Mouse (Mus musculus) CH12.LX (cell line): Measurements from ENCODE around the gene Armc6. TPM values are rescaled to one million over a fixed set of nuclear protein-coding genes. Genes with fewer than 3 reads are reported as not detected.

Source experiments
- DNase-seq: peaks from one replicate; pipeline ENCODE4 v3.0.0-alpha.2; 2013; ENCODE audit errors: extremely low read depth
- H3K27ac ChIP-seq: 2 replicates; pipeline ENCODE4 v1.5.1; 2012; ENCODE audit warnings: low read depth, mild to moderate bottlenecking, control low read depth, moderate library complexity; ENCODE audit not compliant: insufficient read depth
- H3K27me3 ChIP-seq: replicated peaks from 2 replicates; pipeline ENCODE3; 2012; ENCODE audit warnings: inconsistent platforms
- H3K36me3 ChIP-seq, 2 experiments: replicated peaks in 1 of 2; 2 replicates each; pipeline versions ENCODE3 to v1.6.1; 2012; ENCODE audit warnings: inconsistent platforms in 1 of 2, low read length in 1 of 2, mild to moderate bottlenecking in 1 of 2, mixed read lengths in 1 of 2, moderate library complexity in 1 of 2; ENCODE audit not compliant: control insufficient read depth in 1 of 2, insufficient read depth in 1 of 2
- H3K4me1 ChIP-seq, 2 experiments: 2 replicates each; pipeline ENCODE4 v1.6.1; 2012; ENCODE audit warnings: inconsistent platforms in 1 of 2, moderate library complexity in 1 of 2; ENCODE audit not compliant: insufficient read depth in 2 of 2, control insufficient read depth in 1 of 2
- H3K4me2 ChIP-seq: 2 replicates; pipeline ENCODE4 v1.6.1; 2012; ENCODE audit warnings: low read depth, mild to moderate bottlenecking, control low read depth; ENCODE audit not compliant: poor library complexity, insufficient read depth, severe bottlenecking
- H3K4me3 ChIP-seq, 3 experiments: fragments of 150-350 bp in 1 of 3; sonication (generic) in 1 of 3; replicated peaks in 1 of 3; 2 replicates each; pipeline versions ENCODE3 to v1.5.1; 2011 to 2012; ENCODE audit warnings: low read depth in 2 of 3, low read length in 2 of 3, mild to moderate bottlenecking in 2 of 3, moderate library complexity in 2 of 3, control low read depth in 1 of 3, improper control_type of control experiment in 1 of 3, inconsistent platforms in 1 of 3, mixed read lengths in 1 of 3; ENCODE audit not compliant: poor library complexity in 1 of 3
- H3K79me2 ChIP-seq: replicated peaks from 2 replicates; pipeline ENCODE4 v1.6.1; 2012; ENCODE audit warnings: mild to moderate bottlenecking, moderate library complexity; ENCODE audit not compliant: control insufficient read depth, poor library complexity, insufficient read depth, severe bottlenecking; ENCODE audit errors: extremely low read depth
- H3K9ac ChIP-seq: 2 replicates; pipeline ENCODE4 v1.6.1; 2012; ENCODE audit warnings: low read depth, mild to moderate bottlenecking, control low read depth, moderate library complexity; ENCODE audit not compliant: insufficient read depth
- H3K9me3 ChIP-seq: replicated peaks from 2 replicates; pipeline ENCODE3; 2012; ENCODE audit warnings: low read length, inconsistent platforms, mixed read lengths
- BHLHE40 ChIP-seq: IDR thresholded peaks from 2 replicates; pipeline ENCODE4 v1.6.1; 2011; ENCODE audit warnings: mild to moderate bottlenecking, low read depth, low read length, improper control_type of control experiment
- CHD1 ChIP-seq: IDR thresholded peaks from 2 replicates; pipeline ENCODE4 v1.6.1; 2012; ENCODE audit warnings: low read depth, low read length, improper control_type of control experiment, inconsistent platforms
- E2F4 ChIP-seq: IDR thresholded peaks from 2 replicates; pipeline ENCODE4 v1.6.1; 2011; ENCODE audit warnings: low read depth, low read length, improper control_type of control experiment; ENCODE audit not compliant: insufficient replicate concordance
- ELF1 ChIP-seq: IDR thresholded peaks from 2 replicates; pipeline ENCODE4 v1.6.1; 2014; ENCODE audit warnings: low read depth, mild to moderate bottlenecking, inconsistent platforms, low read length, improper control_type of control experiment
- EP300 ChIP-seq: IDR thresholded peaks from 2 replicates; pipeline ENCODE4 v1.6.1; 2011; ENCODE audit warnings: low read length, improper control_type of control experiment
- IRF4 ChIP-seq: IDR thresholded peaks from 2 replicates; pipeline ENCODE4 v1.6.1; 2014; ENCODE audit warnings: low read depth, mild to moderate bottlenecking, inconsistent platforms, low read length, improper control_type of control experiment
- JUND ChIP-seq: conservative IDR thresholded peaks from 2 replicates; pipeline ENCODE4 v1.6.1; 2011; ENCODE audit warnings: low read depth, low read length, improper control_type of control experiment
- MAZ ChIP-seq: IDR thresholded peaks from 2 replicates; pipeline ENCODE4 v1.6.1; 2012; ENCODE audit warnings: low read depth, mild to moderate bottlenecking, inconsistent platforms, low read length, improper control_type of control experiment, moderate library complexity
- MYC ChIP-seq: IDR thresholded peaks from 2 replicates; pipeline ENCODE4 v1.6.1; 2011; ENCODE audit warnings: low read depth, mild to moderate bottlenecking, improper control_type of control experiment, low read length
- NELFE ChIP-seq: IDR thresholded peaks from 2 replicates; pipeline ENCODE4 v1.6.1; 2011; ENCODE audit warnings: low read depth, low read length, improper control_type of control experiment
- NRF1 ChIP-seq: IDR thresholded peaks from 2 replicates; pipeline ENCODE4 v1.6.1; 2014; ENCODE audit warnings: low read depth, mild to moderate bottlenecking, inconsistent platforms, low read length, improper control_type of control experiment, moderate library complexity
- PAX5 ChIP-seq: IDR thresholded peaks from 2 replicates; pipeline ENCODE4 v1.6.1; 2012; ENCODE audit warnings: low read length, inconsistent platforms, mixed read lengths
- POLR2AphosphoS2 ChIP-seq: IDR thresholded peaks from 2 replicates; pipeline ENCODE4 v1.6.1; 2011; ENCODE audit warnings: low read depth, low read length, improper control_type of control experiment
- RAD21 ChIP-seq: IDR thresholded peaks from 2 replicates; pipeline ENCODE4 v1.6.1; 2011; ENCODE audit warnings: low read depth, mild to moderate bottlenecking, low read length, improper control_type of control experiment, moderate library complexity
- RCOR1 ChIP-seq: conservative IDR thresholded peaks from 2 replicates; pipeline ENCODE4 v1.6.1; 2012; ENCODE audit warnings: low read depth, mild to moderate bottlenecking, inconsistent platforms, low read length, improper control_type of control experiment
- SMC3 ChIP-seq: IDR thresholded peaks from 2 replicates; pipeline ENCODE4 v1.6.1; 2011; ENCODE audit warnings: low read depth, low read length, improper control_type of control experiment
- UBTF ChIP-seq: IDR thresholded peaks from 2 replicates; pipeline ENCODE4 v1.6.1; 2012; ENCODE audit warnings: low read depth, mild to moderate bottlenecking, inconsistent platforms, low read length, improper control_type of control experiment, moderate library complexity
- USF2 ChIP-seq: conservative IDR thresholded peaks from 2 replicates; pipeline ENCODE4 v1.6.1; 2011; ENCODE audit warnings: low read depth, low read length, improper control_type of control experiment
- ZC3H11A ChIP-seq: IDR thresholded peaks from 2 replicates; pipeline ENCODE4 v1.6.1; 2012; ENCODE audit warnings: low read depth, mild to moderate bottlenecking, inconsistent platforms, low read length, improper control_type of control experiment
- ZKSCAN1 ChIP-seq: IDR thresholded peaks from 2 replicates; pipeline ENCODE4 v1.6.1; 2012; ENCODE audit warnings: low read depth, inconsistent platforms, low read length, improper control_type of control experiment, borderline replicate concordance
- dilution Hi-C: fragments of 300-500 bp; cut with MboI; formaldehyde crosslinking; loops from 2 replicates; pipeline ENCODE4 v1.14.3; 2020; ENCODE audit warnings: low sequenced_read_pairs; ENCODE audit not compliant: extremely low pct_unique_long_range_greater_than_20kb, extremely low pct_ligation_motif_present
- in situ Hi-C: fragments of 300-500 bp; cut with MboI; formaldehyde crosslinking; loops from 3 replicates; pipeline ENCODE4 v1.14.3; 2019; ENCODE audit warnings: low sequenced_read_pairs, low pct_ligation_motif_present, low pct_unique_long_range_greater_than_20kb, mixed read lengths
- polyA plus RNA-seq: library from polyadenylated mRNA; unstranded; fragments of >175 nt; gene quantifications from 2 replicates; pipeline ENCODE4 v1.2.1, GENCODE M21; 2012; ENCODE audit warnings: low read depth; ENCODE audit not compliant: insufficient read length
- total RNA-seq, 2 experiments: library from RNA; depleted of rRNA; stranded (reverse); fragments of 300-350 nt in 1 of 2; fragments of >200 nt in 1 of 2; gene quantifications; 2 replicates each; pipeline ENCODE4 v1.2.3; 2012 to 2014

Armc6 gene
- total and polyA plus RNA-seq, 3 experiments: 20.0 to 31.1 (median 23.7) TPM

GRCm38 (mm10) chr8:70195762-70196161 lies 38.5 kb downstream of the Armc6 start (continued):
- no peak for TF ChIP-seq E2F4
- TF ChIP-seq UBTF: no peak
- no peak for TF ChIP-seq MAZ
- TF ChIP-seq SMC3: peak; percentile 49
- TF ChIP-seq JUND: no peak

- H3K9ac ChIP-seq: no peak overlapping the region
- H3K27ac ChIP-seq: no peak overlapping the region
- H3K27me3 ChIP-seq: no peaks in the 10 kb centered on the region
- H3K4me3 ChIP-seq: no peak overlapping the region
- H3K79me2 ChIP-seq: no peaks in the 10 kb centered on the region
- no peak for TF ChIP-seq CHD1
- no peak for TF ChIP-seq PAX5
- no peak for TF ChIP-seq EP300
- no peak for TF ChIP-seq NRF1
- TF ChIP-seq RAD21: no peak
- TF ChIP-seq ZC3H11A: no peak
- TF ChIP-seq POLR2AphosphoS2: no peak
- no peak for TF ChIP-seq MYC
- no peak for TF ChIP-seq BHLHE40
- no peak for TF ChIP-seq ELF1
- no peak for TF ChIP-seq SMC3
- TF ChIP-seq RCOR1: no peak
- TF ChIP-seq ZKSCAN1: no peak
- TF ChIP-seq USF2: no peak
- no peak for TF ChIP-seq IRF4
- no peak overlapping the region for H3K4me2 ChIP-seq
- in situ Hi-C loops (no loop called here), dilution Hi-C loops (no loop called here)
- H3K9me3 ChIP-seq: no peaks in the 10 kb centered on the region
- peaks cover 0 to 4% of the 10 kb centered on the region in 2 experiments; a peak in 1 of 4 replicates for H3K4me1 ChIP-seq
- peaks cover 10 to 38% of the 10 kb centered on the region in 2 experiments for H3K36me3 ChIP-seq
- DNase-seq: no peak
Observed at GRCm38 (mm10) chr8:70194191-70194590, 40.1 kb downstream of the Armc6 start.

GRCm38 (mm10) chr8:70193238-70193637 lies 41.0 kb downstream of the Armc6 start:
- DNase-seq: no peak
- TF ChIP-seq ELF1 (no peak), NELFE (no peak)
- H3K27ac ChIP-seq: no peak overlapping the region
- H3K9me3 ChIP-seq: no peaks in the 10 kb centered on the region
- H3K27me3 ChIP-seq: no peaks in the 10 kb centered on the region
- H3K36me3 ChIP-seq: peaks cover 15 to 47% of the 10 kb centered on the region in 2 experiments
- in situ Hi-C loops: no loop called here
- H3K4me1 ChIP-seq: peaks cover 0 to 4% of the 10 kb centered on the region in 2 experiments; a peak in 1 of 4 replicates
- H3K9ac ChIP-seq: no peak overlapping the region
- dilution Hi-C loops: no loop called here
- H3K79me2 ChIP-seq: no peaks in the 10 kb centered on the region
- H3K4me3 ChIP-seq: no peak overlapping the region
- H3K4me2 ChIP-seq: no peak overlapping the region
